Mouse (Mus musculus) G1E (cell line): ENCODE data around the gene Fbxl22.

Experiments
- CTCF ChIP-seq: IDR thresholded peaks from 2 replicates; pipeline ENCODE4 v1.5.1; 2012; ENCODE audit warnings: low read depth, low read length, inconsistent platforms, mixed read lengths
- GATA1 ChIP-seq: IDR thresholded peaks from 2 replicates; pipeline ENCODE4 v1.6.1; 2012; ENCODE audit warnings: borderline replicate concordance, low read length, inconsistent platforms, mixed read lengths
- POLR2AphosphoS5 ChIP-seq: IDR thresholded peaks from 2 replicates; pipeline ENCODE4 v1.6.1; 2012; ENCODE audit warnings: low read depth, low read length, inconsistent platforms; ENCODE audit not compliant: insufficient replicate concordance
- TAL1 ChIP-seq: conservative IDR thresholded peaks from 2 replicates; pipeline ENCODE4 v1.6.1; 2012; ENCODE audit warnings: low read depth, low read length, inconsistent platforms, mixed read lengths

DNA sequence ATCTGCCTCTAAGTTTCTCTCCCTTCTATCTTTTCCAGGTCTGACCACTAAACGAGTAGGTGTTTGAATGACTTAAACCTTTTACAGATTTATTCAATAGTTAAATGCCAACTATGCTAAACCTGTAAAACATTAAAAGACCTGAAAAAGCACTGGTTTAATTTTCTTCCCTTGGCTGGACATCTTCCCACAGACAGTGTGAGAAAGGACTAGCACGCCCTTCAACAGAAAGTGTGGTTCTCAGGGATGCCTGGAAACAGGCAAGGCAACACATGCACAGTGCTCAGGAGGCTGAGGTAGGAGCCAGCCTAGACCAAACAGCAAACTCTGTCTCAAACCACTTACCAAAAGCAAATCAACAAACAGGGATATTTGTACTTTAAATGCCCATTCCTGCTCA is 47.1 kb upstream of the Fbxl22 start:
- TF ChIP-seq GATA1 = no peak
- TF ChIP-seq CTCF = no peak
- TF ChIP-seq POLR2AphosphoS5 = no peak
- no peak for TF ChIP-seq TAL1
